In the genomic region with DNA sequence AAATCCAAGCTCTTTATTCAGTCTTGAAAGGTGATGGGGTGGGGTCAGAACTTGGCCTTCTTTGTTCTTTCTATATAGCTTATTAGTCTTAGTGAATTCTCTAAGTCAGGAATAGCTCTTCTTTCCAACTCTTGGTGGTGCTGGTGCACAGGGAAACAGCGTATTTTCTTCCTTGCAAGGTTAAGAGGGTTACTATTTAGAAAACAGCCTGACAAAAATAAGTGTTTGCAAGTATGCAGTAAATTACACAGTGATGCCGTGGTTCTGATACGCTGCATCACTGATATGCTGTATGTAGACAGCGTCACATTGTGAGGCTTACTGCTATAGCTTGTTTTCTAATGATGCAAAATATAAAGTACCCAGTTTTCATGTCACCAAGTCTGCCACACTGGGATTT, we compare ENCODE assay signal across 12 mouse cellular contexts.
A peak's percentile ranks its signal among the peaks of the same experiment; 100 is the strongest.
DNase-seq lines count a peak whose midpoint lies in the region; ATAC-seq lines count a peak whose summit lies in the region.
"Had no signal": no experiment of that assay in that cellular context is flagged by ENCODE, and none has a peak within 500 bp of the region (broad histone marks: within the 10 kb centered on the region; RNA-seq: fewer than 3 reads in every experiment).

No protein-coding gene starts in this region.

- H3K36me3 ChIP-seq in forebrain, embryonic 14.5 days (ENCODE audit: control insufficient read depth, insufficient read depth, low read length) = no peaks in the 10 kb centered on the region
- no peaks in the 10 kb centered on the region for H3K36me3 ChIP-seq in forebrain, embryonic 11.5 days (ENCODE audit: control insufficient read depth, insufficient read depth, low read length)
- H3K36me3 ChIP-seq: stomach, embryonic 15.5 days had no signal

- ATAC-seq in forebrain, embryonic 14.5 days = peak; percentile 40; the same call in 1 of the 2 replicates
- ATAC-seq in forebrain, embryonic 11.5 days (replicated peaks; ENCODE audit: low FRiP score) = no peak

- 85% methylated on average over 4 of the region's 4 CpGs for WGBS in forebrain, embryonic 14.5 days
- WGBS in forebrain, embryonic 11.5 days = 86% methylated on average over 4 of the region's 4 CpGs

- no peak overlapping the region for H3K9ac ChIP-seq in forebrain, embryonic 14.5 days (ENCODE audit: low read length)
- H3K9ac ChIP-seq in forebrain, embryonic 11.5 days (ENCODE audit: low read length) = no peak overlapping the region
- H3K9ac ChIP-seq: stomach, embryonic 15.5 days had no signal

- H3K4me1 ChIP-seq in forebrain, embryonic 14.5 days (ENCODE audit: control insufficient read depth, insufficient read depth, low read length) = no peaks in the 10 kb centered on the region
- no peaks in the 10 kb centered on the region for H3K4me1 ChIP-seq in forebrain, embryonic 11.5 days (replicated peaks; ENCODE audit: control insufficient read depth, insufficient read depth, low read length)
- H3K4me1 ChIP-seq: stomach, embryonic 15.5 days had no signal

- no peak overlapping the region for H3K4me2 ChIP-seq in forebrain, embryonic 14.5 days (ENCODE audit: low read length)
- H3K4me2 ChIP-seq in forebrain, embryonic 11.5 days (ENCODE audit: low read depth, low read length, severe bottlenecking) = no peak overlapping the region
- H3K4me2 ChIP-seq: stomach, embryonic 15.5 days had no signal

- H3K4me3 ChIP-seq in forebrain, embryonic 14.5 days (ENCODE audit: low read depth, low read length) = no peak overlapping the region
- no peak overlapping the region for H3K4me3 ChIP-seq in forebrain, embryonic 11.5 days (ENCODE audit: low read depth, low read length)
- H3K4me3 ChIP-seq: stomach, embryonic 15.5 days had no signal

- H3K9me3 ChIP-seq in forebrain, embryonic 14.5 days (replicated peaks; ENCODE audit: control insufficient read depth, low read length) = no peaks in the 10 kb centered on the region
- no peaks in the 10 kb centered on the region for H3K9me3 ChIP-seq in forebrain, embryonic 11.5 days (ENCODE audit: control insufficient read depth, low read length)
- H3K9me3 ChIP-seq: stomach, embryonic 15.5 days had no signal

- peak; percentile 65 for DNase-seq in forebrain, embryonic 14.5 days (ENCODE audit: low spot score)
- DNase-seq in forebrain, embryonic 11.5 days (ENCODE audit: low spot score) = no peak
- DNase-seq in layer of hippocampus, adult 11-12 months (ENCODE audit: low spot score) = peak; percentile 5
- no peak for DNase-seq in layer of hippocampus, adult 9-10 months (ENCODE audit: low spot score)
- peak; percentile 10 for DNase-seq in right cerebral cortex, postnatal 4 days
- DNase-seq in right cerebral cortex, postnatal 25 days = no peak
- DNase-seq in telencephalon, adult 2 months (ENCODE audit: low read depth, low spot score) = peak; percentile 27
- DNase-seq in adrenal gland, adult 2 months = no peak
- DNase-seq: gastrocnemius, postnatal 36 days; kidney, adult 8-10 months; lung, postnatal 36 days had no signal

- no peak overlapping the region for H3K27ac ChIP-seq in forebrain, embryonic 14.5 days (ENCODE audit: low read depth, low read length)
- H3K27ac ChIP-seq in forebrain, embryonic 11.5 days (ENCODE audit: low read depth, low read length) = no peak overlapping the region
- H3K27ac ChIP-seq: stomach, embryonic 15.5 days had no signal

- no peaks in the 10 kb centered on the region for H3K27me3 ChIP-seq in forebrain, embryonic 14.5 days (replicated peaks; ENCODE audit: control insufficient read depth, insufficient read depth, low read length)
- H3K27me3 ChIP-seq in forebrain, embryonic 11.5 days (ENCODE audit: control insufficient read depth, insufficient read depth, low read length) = no peaks in the 10 kb centered on the region
- H3K27me3 ChIP-seq: stomach, embryonic 15.5 days had no signal

Comparison
In these comparisons a context has a peak if more than half of its experiments do, and no peak if none do; other contexts are left out.
1. DNase-seq: peak in forebrain, embryonic 14.5 days (single experiment), layer of hippocampus, adult 11-12 months (single experiment), right cerebral cortex, postnatal 4 days (single experiment) and telencephalon, adult 2 months (single experiment); none in forebrain, embryonic 11.5 days (single experiment), layer of hippocampus, adult 9-10 months (single experiment), right cerebral cortex, postnatal 25 days (single experiment) and adrenal gland, adult 2 months (single experiment).